Mouse (Mus musculus): Measurements from ENCODE around the gene Afg1l. TPM values are rescaled to one million over a fixed set of nuclear protein-coding genes. Genes with fewer than 3 reads are reported as not detected.

The Afg1l gene
- polyA plus RNA-seq, 1 experiment from 2014 or later = 17.2 TPM

DNA sequence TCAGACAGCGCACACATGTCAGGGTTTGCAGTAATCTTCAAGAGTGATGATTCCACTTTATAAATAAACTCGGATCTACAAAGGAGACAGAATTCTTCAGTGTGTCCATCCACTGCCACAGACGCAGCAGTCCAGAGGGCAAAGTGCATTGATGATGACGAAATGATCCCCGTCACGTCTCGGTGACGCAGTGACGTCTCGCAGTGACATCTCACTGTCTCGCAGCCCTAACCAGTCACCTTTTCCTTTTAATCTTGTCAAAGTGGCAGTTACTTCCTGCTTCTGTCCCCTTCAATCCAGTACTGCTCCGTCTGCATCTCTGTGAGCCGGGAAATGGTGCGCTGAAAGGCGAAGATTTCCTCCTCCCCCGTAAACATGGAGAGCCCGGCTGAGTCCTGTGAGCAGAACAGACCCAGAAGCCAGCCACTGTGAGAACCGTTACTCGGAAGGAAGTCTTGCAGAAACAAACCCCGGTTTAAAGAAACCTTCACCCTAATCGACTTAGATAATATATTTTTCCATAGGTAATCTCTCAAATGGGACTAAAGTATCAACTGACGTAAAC lies 165.1 kb downstream of the Afg1l start:
- Histone ChIP-seq H3K4me1 (replicated peaks) (0 out of 2 replicates have a peak, but pooled peaks cover 3% of the 10 kb centered on the region), H3K4me3 (no peak overlapping the region), H3K27me3 (no peaks in the 10 kb centered on the region), H3K9ac (no peak overlapping the region), H3K36me3 (peaks cover 4% of the 10 kb centered on the region; the same call in 1 of the 2 replicates), H3K4me2 (0 out of 2 replicates have a peak overlapping the region, but pooled peaks have one; percentile 19), H3K27ac (no peak overlapping the region), H3K9me3 (replicated peaks) (no peaks in the 10 kb centered on the region)
- ATAC-seq (replicated peaks; ENCODE audit: insufficient number of reproducible peaks, insufficient read depth, low FRiP score, low read depth) = no peak
- 65% methylated on average over 22 of the region's 22 CpGs for WGBS

- Histone ChIP-seq H3K36me3 (no peaks in the 10 kb centered on the region), H3K27me3 (no peaks in the 10 kb centered on the region), H3K4me1 (replicated peaks) (0 out of 2 replicates have a peak, but pooled peaks cover 5% of the 10 kb centered on the region), H3K4me3 (no peak overlapping the region), H3K27ac (no peak overlapping the region), H3K4me2 (no peak overlapping the region), H3K9me3 (replicated peaks) (no peaks in the 10 kb centered on the region), H3K9ac (no peak overlapping the region)
- no peak for ATAC-seq (replicated peaks; ENCODE audit: insufficient number of reproducible peaks, insufficient read depth, low FRiP score, low read depth)
- 55% methylated on average over 1 of the region's 1 CpGs for whole genome bisulfite sequencing
Observed at GRCm38 (mm10) chr10:42312557-42312956, 165.8 kb downstream of the Afg1l start.

DNA sequence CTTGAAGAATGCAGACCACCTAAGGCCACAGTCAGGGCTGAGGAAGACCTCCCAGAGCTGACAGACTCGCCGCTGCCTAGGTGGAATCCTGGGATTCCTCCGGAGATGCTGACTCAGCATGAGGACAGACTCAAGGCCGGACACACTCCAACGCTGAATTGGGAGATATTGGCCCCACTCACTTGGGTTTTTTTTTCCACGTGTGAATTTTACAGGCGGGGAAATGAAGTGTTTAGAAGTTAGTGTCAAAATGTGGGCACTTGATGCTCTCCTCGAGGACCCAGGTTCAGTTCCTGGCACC lies 169.7 kb downstream of the Afg1l start:
- WGBS = 30% methylated on average over 8 of the region's 8 CpGs
- H3K9me3 ChIP-seq (replicated peaks) = no peaks in the 10 kb centered on the region
- H3K27ac ChIP-seq = no peak overlapping the region
- H3K9ac ChIP-seq = no peak overlapping the region
- H3K36me3 ChIP-seq = no peaks in the 10 kb centered on the region
- peak overlapping the region; percentile 66 for H3K4me2 ChIP-seq
- H3K4me1 ChIP-seq (replicated peaks) = 0 out of 2 replicates have a peak, but pooled peaks cover 5% of the 10 kb centered on the region
- ATAC-seq (replicated peaks; ENCODE audit: insufficient number of reproducible peaks, insufficient read depth, low FRiP score, low read depth) = no peak
- H3K27me3 ChIP-seq = 0 out of 2 replicates have a peak, but pooled peaks cover 4% of the 10 kb centered on the region
- H3K4me3 ChIP-seq = peak overlapping the region; percentile 39

- Histone ChIP-seq H3K4me1 (replicated peaks) (0 out of 2 replicates have a peak, but pooled peaks cover 5% of the 10 kb centered on the region), H3K9me3 (replicated peaks) (no peaks in the 10 kb centered on the region), H3K9ac (no peak overlapping the region), H3K27ac (no peak overlapping the region), H3K4me2 (peak overlapping the region; percentile 66), H3K36me3 (no peaks in the 10 kb centered on the region), H3K27me3 (0 out of 2 replicates have a peak, but pooled peaks cover 4% of the 10 kb centered on the region), H3K4me3 (peak overlapping the region; percentile 39)
- ATAC-seq (replicated peaks; ENCODE audit: insufficient number of reproducible peaks, insufficient read depth, low FRiP score, low read depth) = no peak
- 8% methylated on average over 20 of the region's 20 CpGs for WGBS
Observed at GRCm38 (mm10) chr10:42307980-42308686, 170.2 kb downstream of the Afg1l start.

- ATAC-seq (replicated peaks; ENCODE audit: insufficient number of reproducible peaks, insufficient read depth, low FRiP score, low read depth) = no peak
- Histone ChIP-seq H3K36me3 (no peaks in the 10 kb centered on the region), H3K4me3 (no peak overlapping the region), H3K27ac (no peak overlapping the region), H3K27me3 (0 out of 2 replicates have a peak, but pooled peaks cover 4% of the 10 kb centered on the region), H3K4me1 (replicated peaks) (0 out of 2 replicates have a peak, but pooled peaks cover 5% of the 10 kb centered on the region), H3K4me2 (no peak overlapping the region), H3K9me3 (replicated peaks) (no peaks in the 10 kb centered on the region), H3K9ac (no peak overlapping the region)
- 80% methylated on average over 8 of the region's 8 CpGs for WGBS
Observed at GRCm38 (mm10) chr10:42306422-42306821, 171.9 kb downstream of the Afg1l start.

GRCm38 (mm10) chr10:42300805-42301204 lies 177.6 kb downstream of the Afg1l start:
- no peaks in the 10 kb centered on the region for H3K27me3 ChIP-seq
- H3K4me2 ChIP-seq = no peak overlapping the region
- H3K4me3 ChIP-seq = no peak overlapping the region
- WGBS = 49% methylated on average over 4 of the region's 4 CpGs
- ATAC-seq (replicated peaks; ENCODE audit: insufficient number of reproducible peaks, insufficient read depth, low FRiP score, low read depth) = no peak
- no peaks in the 10 kb centered on the region for H3K36me3 ChIP-seq
- no peak overlapping the region for H3K9ac ChIP-seq
- H3K9me3 ChIP-seq (replicated peaks) = peaks cover 6% of the 10 kb centered on the region; the same call in 1 of the 2 replicates
- H3K27ac ChIP-seq = no peak overlapping the region
- H3K4me1 ChIP-seq (replicated peaks) = 0 out of 2 replicates have a peak, but pooled peaks cover 2% of the 10 kb centered on the region

DNA sequence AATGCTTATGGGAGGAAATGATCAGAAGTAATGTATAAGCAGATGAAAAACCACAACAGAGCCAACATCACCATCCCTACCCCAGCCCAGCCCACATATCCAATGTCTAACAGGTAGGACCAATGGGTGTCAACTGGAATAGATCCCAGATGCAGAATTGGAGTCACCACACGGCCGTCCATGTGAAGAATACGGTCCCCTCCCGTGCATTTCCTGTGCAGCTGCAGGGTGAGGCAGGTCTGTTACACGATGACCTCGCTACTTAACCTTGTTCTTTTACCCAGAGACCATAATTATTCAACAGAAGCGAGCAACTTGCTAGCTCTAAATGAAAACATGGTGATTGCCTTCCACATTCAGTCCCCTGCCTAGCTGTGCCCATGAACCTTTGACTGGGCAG lies 178.4 kb downstream of the Afg1l start:
- Histone ChIP-seq H3K4me3 (no peak overlapping the region), H3K9ac (no peak overlapping the region), H3K9me3 (replicated peaks) (peaks cover 6% of the 10 kb centered on the region; the same call in 1 of the 2 replicates), H3K36me3 (no peaks in the 10 kb centered on the region), H3K4me2 (no peak overlapping the region), H3K27me3 (no peaks in the 10 kb centered on the region), H3K4me1 (replicated peaks) (0 out of 2 replicates have a peak, but pooled peaks cover 2% of the 10 kb centered on the region), H3K27ac (no peak overlapping the region)
- ATAC-seq (replicated peaks; ENCODE audit: insufficient number of reproducible peaks, insufficient read depth, low FRiP score, low read depth) = no peak
- 49% methylated on average over 7 of the region's 7 CpGs for WGBS

DNA sequence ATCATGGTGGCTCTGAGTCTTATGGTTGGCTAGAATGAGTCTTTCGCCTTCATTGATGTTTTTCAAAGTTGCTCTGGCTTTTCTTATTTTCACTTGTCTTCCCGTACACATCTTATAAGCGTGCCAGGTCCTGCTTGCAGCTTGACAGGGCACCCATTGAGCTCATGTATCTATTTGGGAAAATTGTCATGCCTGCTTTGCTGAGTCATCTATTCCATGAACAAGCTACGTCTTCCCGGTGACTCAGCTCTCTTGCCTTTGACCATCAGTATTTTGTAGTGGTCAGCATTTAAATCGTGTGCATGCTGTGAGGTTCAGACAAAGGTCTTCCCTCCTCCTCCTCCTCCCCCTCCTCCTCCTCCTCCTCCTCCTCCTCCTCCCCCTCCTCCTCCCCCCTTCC lies 178.9 kb downstream of the Afg1l start:
- Histone ChIP-seq H3K27ac (no peak overlapping the region), H3K36me3 (no peaks in the 10 kb centered on the region), H3K4me1 (replicated peaks) (peaks cover 4% of the 10 kb centered on the region), H3K9me3 (replicated peaks) (peaks cover 6% of the 10 kb centered on the region; the same call in 1 of the 2 replicates), H3K4me2 (no peak overlapping the region), H3K27me3 (no peaks in the 10 kb centered on the region), H3K4me3 (no peak overlapping the region), H3K9ac (no peak overlapping the region)
- 73% methylated on average over 6 of the region's 6 CpGs for WGBS
- no peak for ATAC-seq (replicated peaks; ENCODE audit: insufficient number of reproducible peaks, insufficient read depth, low FRiP score, low read depth)

- 88% methylated on average over 1 of the region's 1 CpGs for WGBS
- no peak overlapping the region for H3K4me2 ChIP-seq
Observed at GRCm38 (mm10) chr10:42297954-42298353, 180.4 kb downstream of the Afg1l start.

GRCm38 (mm10) chr10:42297109-42297508 lies 181.3 kb downstream of the Afg1l start:
- H3K27ac ChIP-seq = no peak overlapping the region
- H3K9me3 ChIP-seq (replicated peaks) = peaks cover 6% of the 10 kb centered on the region; the same call in 1 of the 2 replicates
- no peak overlapping the region for H3K4me3 ChIP-seq
- peaks cover 12% of the 10 kb centered on the region for H3K4me1 ChIP-seq (replicated peaks)
- ATAC-seq (replicated peaks; ENCODE audit: insufficient number of reproducible peaks, insufficient read depth, low FRiP score, low read depth) = no peak
- 81% methylated on average over 2 of the region's 2 CpGs for WGBS
- no peak overlapping the region for H3K9ac ChIP-seq
- no peaks in the 10 kb centered on the region for H3K27me3 ChIP-seq
- H3K36me3 ChIP-seq = no peaks in the 10 kb centered on the region
- no peak overlapping the region for H3K4me2 ChIP-seq

More at GRCm38 (mm10) chr10:42297954-42298353, 180.4 kb downstream of the Afg1l start:
- H3K27ac ChIP-seq = no peak overlapping the region
- H3K4me1 ChIP-seq (replicated peaks) = peaks cover 12% of the 10 kb centered on the region
- H3K9me3 ChIP-seq (replicated peaks) = peaks cover 6% of the 10 kb centered on the region; the same call in 1 of the 2 replicates
- no peak overlapping the region for H3K9ac ChIP-seq
- no peak for ATAC-seq (replicated peaks; ENCODE audit: insufficient number of reproducible peaks, insufficient read depth, low FRiP score, low read depth)
- no peak overlapping the region for H3K4me3 ChIP-seq
- H3K36me3 ChIP-seq = no peaks in the 10 kb centered on the region
- H3K27me3 ChIP-seq = no peaks in the 10 kb centered on the region

DNA sequence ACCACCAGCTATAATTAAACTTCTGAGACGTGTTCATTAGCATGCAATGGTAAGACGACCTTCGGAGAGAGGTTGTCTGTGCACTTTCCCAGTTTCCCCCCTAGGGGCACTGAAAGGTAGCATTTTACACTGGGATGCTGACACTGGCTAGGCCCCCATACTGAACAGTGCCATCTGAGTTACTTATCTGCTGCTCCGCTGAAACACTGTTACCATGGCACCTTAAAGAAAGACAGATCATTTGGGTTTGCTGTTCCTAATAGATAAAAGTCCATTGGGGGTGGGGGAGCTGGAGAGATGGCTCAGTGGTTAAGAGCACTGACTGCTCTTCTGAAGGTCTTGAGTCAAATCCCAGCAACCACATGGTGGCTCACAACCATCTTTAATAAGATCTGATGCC lies 181.8 kb downstream of the Afg1l start:
- 58% methylated on average over 4 of the region's 4 CpGs for whole genome bisulfite sequencing
- no peak overlapping the region for H3K4me3 ChIP-seq
- ATAC-seq (replicated peaks; ENCODE audit: insufficient number of reproducible peaks, insufficient read depth, low FRiP score, low read depth) = no peak
- H3K27ac ChIP-seq = no peak overlapping the region
- no peaks in the 10 kb centered on the region for H3K27me3 ChIP-seq
- H3K36me3 ChIP-seq = no peaks in the 10 kb centered on the region
- H3K9ac ChIP-seq = no peak overlapping the region
- no peak overlapping the region for H3K4me2 ChIP-seq
- peaks cover 6% of the 10 kb centered on the region; the same call in 1 of the 2 replicates for H3K9me3 ChIP-seq (replicated peaks)
- peaks cover 12% of the 10 kb centered on the region for H3K4me1 ChIP-seq (replicated peaks)
